Mouse (Mus musculus) intestine, postnatal 0 days (tissue): ENCODE data around the gene Cox14. TPM values are rescaled to one million over a fixed set of nuclear protein-coding genes. Genes with fewer than 3 reads are reported as not detected.
"Not testable (repeated sequence)": the region's sequence is repeated elsewhere in the genome, so short reads cannot be mapped to it uniquely, and the experiment has no call there.

Experiments used
- ATAC-seq: fragments of 200-750 bp; cut with Nextera tagmentation; 2 replicates; pipeline ENCODE4 v1.8.0; 2017; ENCODE audit warnings: mild to moderate bottlenecking, moderate TSS enrichment, moderate library complexity
- H3K27ac ChIP-seq: fragments of 300-500 bp; sonication (generic); 2 replicates; pipeline ENCODE4 v1.5.1; 2014; ENCODE audit warnings: mild to moderate bottlenecking, low read depth, low read length, moderate library complexity
- H3K27me3 ChIP-seq: fragments of 300-500 bp; sonication (generic); replicated peaks from 2 replicates; pipeline ENCODE4 v1.6.1; 2014; ENCODE audit warnings: low read length, mixed read lengths; ENCODE audit not compliant: control insufficient read depth, insufficient read depth
- H3K36me3 ChIP-seq: fragments of 300-500 bp; sonication (generic); 2 replicates; pipeline ENCODE4 v1.6.1; 2014; ENCODE audit warnings: mild to moderate bottlenecking, moderate library complexity; ENCODE audit not compliant: control insufficient read depth, insufficient read depth
- H3K4me1 ChIP-seq: fragments of 300-500 bp; sonication (generic); replicated peaks from 2 replicates; pipeline ENCODE4 v1.6.1; 2014; ENCODE audit warnings: antibody characterized with exemption, low read length, mixed read lengths; ENCODE audit not compliant: control insufficient read depth, insufficient read depth
- H3K4me2 ChIP-seq: fragments of 300-500 bp; sonication (generic); replicated peaks from 2 replicates; pipeline ENCODE4 v1.6.1; 2014; ENCODE audit warnings: low read depth, mild to moderate bottlenecking, moderate library complexity
- H3K4me3 ChIP-seq: fragments of 300-500 bp; sonication (generic); 2 replicates; pipeline ENCODE4 v1.5.1; 2014; ENCODE audit warnings: low read depth, low read length
- H3K9ac ChIP-seq: fragments of 300-500 bp; sonication (generic); 2 replicates; pipeline ENCODE4 v1.6.1; 2014; ENCODE audit warnings: mild to moderate bottlenecking, low read depth, low read length
- H3K9me3 ChIP-seq: fragments of 300-500 bp; sonication (generic); 2 replicates; pipeline ENCODE4 v1.6.1; 2016; ENCODE audit warnings: mixed run types; ENCODE audit not compliant: control insufficient read depth
- CTCF ChIP-seq: sonication (generic); IDR thresholded peaks from 2 replicates; pipeline ENCODE4 v1.5.1; 2016; ENCODE audit warnings: low read depth, mild to moderate bottlenecking, control low read depth, antibody characterized with exemption, moderate library complexity
- WGBS: fragments of 180-500 bp; shearing (Covaris S2); extraction: QIAGEN DNeasy Blood & Tissue Kit; methylation state at CpG from one replicate; pipeline ENCODE4 v1.1.7; 2014; 5-methylcytosine and 5-hydroxymethylcytosine counted together
- polyA plus RNA-seq: library from polyadenylated mRNA; unstranded; fragments of >200 nt; fragmentation: Nextera tagmentation; extraction: Ambion mirVana; gene quantifications from 2 replicates; pipeline ENCODE4 v1.2.1, GENCODE M21; 2015

The Cox14 gene
- polyA plus RNA-seq, 1 experiment from 2014 or later = 298 TPM

GRCm38 (mm10) chr15:99723120-99723514, 2.3 kb upstream of the Cox14 start:
- Histone ChIP-seq H3K4me3 (no peak overlapping the region), H3K4me1 (peaks cover 15% of the 10 kb centered on the region; the same call in 1 of the 2 replicates), H3K36me3 (peaks cover 35% of the 10 kb centered on the region), H3K27ac (peak overlapping the region; percentile 79), H3K4me2 (peak overlapping the region; percentile 6; the same call in 1 of the 2 replicates), H3K9me3 (no peaks in the 10 kb centered on the region), H3K27me3 (no peaks in the 10 kb centered on the region), H3K9ac (no peak overlapping the region)
- TF ChIP-seq CTCF = no peak
- 67% methylated on average over 10 of the region's 10 CpGs for WGBS
- no peak for ATAC-seq

DNA sequence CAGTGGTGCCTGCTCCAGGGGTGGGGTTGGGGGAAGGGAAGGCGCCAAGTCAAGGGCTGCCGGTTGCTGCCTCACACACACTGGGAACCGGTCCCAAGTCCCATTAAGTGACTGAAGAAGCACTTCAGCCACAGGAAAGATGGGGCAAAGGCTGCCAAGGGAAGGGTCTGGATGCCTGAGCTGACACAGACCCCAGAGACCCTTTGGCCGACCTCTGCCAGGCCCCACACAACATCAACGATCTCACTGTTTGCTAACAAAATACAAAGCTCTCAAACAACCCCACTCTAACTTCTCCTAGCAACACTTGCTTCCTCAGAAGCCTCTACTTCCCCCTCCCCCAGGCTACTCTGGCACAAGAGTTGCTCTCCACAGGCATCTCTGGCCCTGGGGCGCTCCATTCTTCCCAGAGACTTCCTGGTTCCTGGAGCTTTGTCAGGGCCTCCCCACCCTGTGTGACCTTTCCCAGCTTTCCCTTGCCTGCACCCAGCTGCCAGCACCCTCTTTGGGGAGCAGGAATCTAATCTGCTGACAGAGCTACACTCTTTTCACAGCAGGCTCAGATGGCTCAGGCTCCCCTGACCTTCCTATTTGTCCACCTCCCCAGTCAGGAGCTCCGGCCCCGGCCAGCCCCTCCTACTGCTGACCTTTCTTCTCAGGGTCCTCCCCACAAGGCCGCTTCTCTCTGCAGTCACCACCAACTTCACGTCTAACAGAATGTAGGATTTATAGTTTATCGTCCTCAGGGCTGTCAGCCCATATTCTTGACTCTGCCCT, 1.7 kb upstream of the Cox14 start:
- no peaks in the 10 kb centered on the region for H3K27me3 ChIP-seq
- no peak overlapping the region for H3K4me3 ChIP-seq
- peaks cover 15% of the 10 kb centered on the region; the same call in 1 of the 2 replicates for H3K4me1 ChIP-seq
- peak overlapping the region; percentile 74; the same call in 1 of the 2 replicates for H3K4me2 ChIP-seq
- 24% methylated on average over 11 of the region's 11 CpGs for WGBS
- peak overlapping the region; percentile 79 for H3K27ac ChIP-seq
- no peaks in the 10 kb centered on the region for H3K9me3 ChIP-seq
- TF ChIP-seq CTCF = no peak
- H3K9ac ChIP-seq = 0 out of 2 replicates have a peak overlapping the region, but pooled peaks have one; percentile 13
- peaks cover 41% of the 10 kb centered on the region for H3K36me3 ChIP-seq
- peak; percentile 44 for ATAC-seq

GRCm38 (mm10) chr15:99724292-99725021, 961 bp upstream of the Cox14 start:
- Histone ChIP-seq H3K27ac (peak overlapping the region; percentile 79), H3K4me3 (0 out of 2 replicates have a peak overlapping the region, but pooled peaks have one; percentile 87), H3K36me3 (peaks cover 48% of the 10 kb centered on the region), H3K9ac (0 out of 2 replicates have a peak overlapping the region, but pooled peaks have one; percentile 13), H3K27me3 (no peaks in the 10 kb centered on the region), H3K4me1 (peaks cover 15% of the 10 kb centered on the region; the same call in 1 of the 2 replicates), H3K4me2 (peak overlapping the region; percentile 74), H3K9me3 (no peaks in the 10 kb centered on the region)
- TF ChIP-seq CTCF = peak; percentile 77
- WGBS = 10% methylated on average over 16 of the region's 16 CpGs
- ATAC-seq = peak; percentile 25

DNA sequence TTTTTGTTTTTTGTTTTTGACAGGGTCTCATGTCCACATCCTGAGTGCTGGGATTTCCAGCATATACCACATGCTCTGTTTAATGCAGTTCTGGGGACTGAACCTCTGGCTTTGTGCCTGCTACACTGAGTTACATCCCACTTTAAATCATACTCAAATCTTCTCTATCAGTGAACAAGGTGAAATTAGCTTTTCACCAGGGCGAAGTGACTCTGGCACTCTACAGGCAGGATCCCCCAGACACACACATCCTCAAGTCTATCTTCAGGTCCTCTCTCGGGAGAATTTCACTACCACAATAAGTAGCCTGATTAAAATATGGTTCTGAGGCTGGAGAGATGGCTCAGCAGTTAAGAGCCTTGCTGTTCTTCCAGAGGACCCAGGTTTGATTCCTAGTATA, 1.1 kb downstream of the Cox14 start:
- peaks cover 38% of the 10 kb centered on the region for H3K36me3 ChIP-seq
- H3K4me3 ChIP-seq = peak overlapping the region; percentile 87
- no peak for ATAC-seq
- no peaks in the 10 kb centered on the region for H3K27me3 ChIP-seq
- H3K27ac ChIP-seq = no peak overlapping the region
- H3K9me3 ChIP-seq = no peaks in the 10 kb centered on the region
- 68% methylated on average over 2 of the region's 2 CpGs for WGBS
- H3K9ac ChIP-seq = peak overlapping the region; percentile 88
- TF ChIP-seq CTCF = no peak
- peaks cover 15% of the 10 kb centered on the region; the same call in 1 of the 2 replicates for H3K4me1 ChIP-seq
- H3K4me2 ChIP-seq = peak overlapping the region; percentile 74

DNA sequence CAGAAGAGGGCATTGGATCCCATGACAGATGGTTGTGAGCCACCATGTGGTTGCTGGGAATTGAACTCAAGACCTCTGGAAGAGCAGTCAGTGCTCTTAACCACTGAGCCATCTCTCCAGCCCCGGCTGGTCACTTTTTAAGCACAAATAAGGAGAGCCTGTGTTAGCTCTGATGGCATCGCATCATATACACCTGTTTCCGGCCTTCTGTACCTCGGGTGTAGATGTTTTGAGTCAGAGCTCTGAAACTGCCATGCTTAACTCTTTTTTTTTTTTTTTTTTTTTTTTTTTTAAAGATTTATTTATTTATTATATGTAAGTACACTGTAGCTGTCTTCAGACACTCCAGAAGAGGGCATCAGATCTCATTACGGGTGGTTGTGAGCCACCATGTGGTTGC, 1.6 kb downstream of the Cox14 start:
- H3K4me2 ChIP-seq, H3K9ac ChIP-seq, ATAC-seq, H3K9me3 ChIP-seq, H3K27me3 ChIP-seq, H3K4me3 ChIP-seq, H3K27ac ChIP-seq: not testable (repeated sequence)
- Histone ChIP-seq H3K36me3 (peaks cover 33% of the 10 kb centered on the region), H3K4me1 (peaks cover 15% of the 10 kb centered on the region; the same call in 1 of the 2 replicates)
- 89% methylated on average over 4 of the region's 5 CpGs for WGBS

- H3K9ac ChIP-seq = no peak overlapping the region
- ATAC-seq = no peak
- peaks cover 29% of the 10 kb centered on the region for H3K36me3 ChIP-seq
- H3K4me1 ChIP-seq = peaks cover 15% of the 10 kb centered on the region; the same call in 1 of the 2 replicates
- no peak overlapping the region for H3K27ac ChIP-seq
- WGBS = 91% methylated on average over 12 of the region's 12 CpGs
- no peak overlapping the region for H3K4me2 ChIP-seq
- H3K4me3 ChIP-seq = no peak overlapping the region
- no peaks in the 10 kb centered on the region for H3K27me3 ChIP-seq
- TF ChIP-seq CTCF = no peak
- no peaks in the 10 kb centered on the region for H3K9me3 ChIP-seq
Observed at GRCm38 (mm10) chr15:99727525-99727924, 2.1 kb downstream of the Cox14 start.
